Mouse (Mus musculus) forelimb bud, embryonic 11.5 days (tissue): ENCODE data around the gene Rara.

Source experiments
- DNase-seq: peaks from one replicate; pipeline ENCODE4 v3.0.0-alpha.2; 2012; ENCODE audit warnings: low read depth, low spot score

Rara gene

DNA sequence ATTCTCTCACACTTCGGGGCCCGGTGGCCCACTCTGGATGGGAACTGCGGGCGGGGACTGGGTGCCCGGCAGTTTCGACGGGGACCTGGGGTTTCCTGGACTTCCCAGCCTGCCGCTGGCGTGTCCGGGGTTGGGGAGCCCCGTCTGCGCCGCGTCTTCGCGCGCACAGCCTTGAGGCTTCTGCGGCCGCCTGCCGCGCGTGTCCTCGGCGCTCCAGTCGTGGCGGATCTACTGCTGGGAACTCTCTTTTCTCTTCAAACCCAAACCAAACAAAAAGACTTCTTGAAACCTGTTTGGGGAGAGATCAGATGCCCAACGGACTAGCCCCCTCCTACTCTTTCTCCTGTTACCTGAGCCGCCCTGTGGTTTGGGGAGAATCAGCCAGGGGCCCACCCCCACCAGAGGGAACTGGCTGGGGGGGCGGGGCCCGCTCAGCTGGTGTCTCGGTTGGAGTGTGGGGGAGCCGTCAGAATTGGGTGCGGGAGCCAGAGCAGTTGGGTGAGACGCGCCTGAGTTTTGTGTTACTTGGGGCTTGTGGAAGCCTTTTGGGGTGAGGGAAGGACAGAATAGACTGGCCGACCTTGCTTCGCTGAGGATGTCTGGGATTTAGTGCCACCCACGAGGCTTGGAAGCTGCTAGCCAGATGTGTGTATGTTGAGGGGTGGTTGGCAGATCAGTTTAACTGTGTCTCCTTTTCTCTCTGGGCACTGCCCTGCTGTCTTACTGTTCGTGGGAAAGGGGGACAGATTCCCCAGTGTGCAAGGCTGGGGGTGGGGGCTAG lies 10.5 kb downstream of the Rara start:
- no peak for DNase-seq

DNA sequence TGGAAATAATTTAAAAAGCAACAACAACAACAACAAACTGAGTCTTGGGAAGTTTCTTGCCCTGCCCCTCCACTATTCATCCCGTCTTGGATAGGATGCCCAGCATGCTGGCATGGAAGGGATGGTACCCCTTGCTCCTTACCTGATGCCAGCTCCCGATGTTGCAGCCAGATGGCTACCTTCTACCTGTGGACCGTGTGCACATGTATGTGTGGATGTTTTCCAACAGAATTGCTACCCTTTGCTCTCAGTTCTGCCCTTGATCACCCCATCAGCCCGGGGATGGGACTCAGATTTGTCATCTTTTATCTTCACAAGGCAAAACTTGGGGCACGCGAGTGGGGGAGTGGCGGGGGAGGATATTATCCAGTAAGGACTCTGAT lies 11.1 kb downstream of the Rara start:
- no peak for DNase-seq

DNA sequence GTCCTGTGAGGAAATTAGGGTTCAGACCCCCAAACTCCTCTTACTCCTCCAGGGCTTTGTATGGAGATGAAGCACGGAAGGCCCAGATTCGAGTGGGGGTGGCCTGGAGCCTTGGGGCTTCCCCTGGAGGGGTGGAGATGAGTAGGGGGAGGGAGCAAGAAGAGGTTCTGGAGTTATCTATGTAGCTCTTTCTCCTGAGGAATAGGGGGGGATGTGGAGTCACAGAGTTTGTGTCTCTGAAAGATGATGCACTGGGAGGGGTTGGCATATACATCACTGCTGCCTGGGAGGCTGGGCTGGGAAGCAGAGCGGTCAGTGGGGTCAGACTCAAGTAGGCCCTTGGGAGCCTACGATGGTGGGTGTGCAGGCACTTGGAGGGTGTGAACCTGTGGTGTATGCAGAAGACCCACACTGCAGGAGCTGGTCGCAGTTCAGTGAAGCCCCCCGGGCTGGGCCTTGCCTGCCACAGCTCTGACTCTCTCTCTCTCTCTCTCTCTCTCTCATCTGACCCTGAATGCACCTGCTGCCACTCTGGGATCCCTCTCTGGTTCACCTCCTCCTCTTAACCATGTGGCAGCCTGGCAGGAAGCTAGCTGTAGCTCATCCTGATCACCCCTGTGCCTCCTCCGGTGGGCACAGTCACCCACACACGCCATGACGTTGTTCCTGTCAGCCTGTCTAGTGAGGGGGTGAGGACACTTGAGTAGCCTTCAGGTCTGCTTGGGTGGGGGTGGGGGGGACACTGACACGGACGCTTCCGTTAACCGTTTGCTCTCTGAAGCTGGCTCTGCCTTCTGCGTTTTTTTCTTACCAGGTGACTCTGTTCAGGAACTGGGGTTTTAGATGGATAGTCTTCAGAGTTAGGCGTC lies 11.7 kb downstream of the Rara start:
- DNase-seq, result no peak

DNA sequence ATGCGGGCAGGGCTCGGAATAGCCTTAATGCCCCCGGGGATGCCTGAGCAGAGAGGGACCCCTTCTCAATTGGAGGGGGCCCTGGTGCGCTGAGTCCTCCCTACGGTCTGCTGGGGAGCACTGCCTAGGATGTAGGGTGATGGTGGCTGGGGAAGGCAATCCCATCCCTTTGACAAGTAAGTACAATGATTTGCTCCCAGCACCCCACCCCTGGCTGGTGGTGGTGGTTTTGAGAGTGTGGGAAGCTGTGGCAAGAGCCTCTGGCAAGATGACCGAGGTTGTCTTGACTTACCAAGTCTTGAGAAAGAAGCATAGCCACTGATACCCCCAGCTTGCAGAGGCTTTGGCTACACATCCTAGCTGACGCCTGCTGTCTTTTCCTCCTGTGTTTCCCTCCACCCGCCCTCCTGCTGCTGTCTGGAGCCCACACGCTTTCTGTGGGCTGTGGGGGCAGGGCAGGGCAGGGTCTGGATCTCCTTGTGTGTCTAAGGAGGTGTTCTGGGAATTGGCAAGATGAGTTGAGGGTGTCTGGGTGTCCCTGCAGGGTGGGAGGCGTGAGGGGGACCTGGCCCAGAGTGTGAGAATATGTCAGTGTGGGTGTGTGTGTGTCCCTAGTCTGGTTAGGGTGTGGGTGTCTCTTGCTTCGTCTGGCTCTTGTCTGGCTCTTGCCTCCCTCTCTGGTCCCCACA lies 12.5 kb downstream of the Rara start:
- no peak for DNase-seq

DNA sequence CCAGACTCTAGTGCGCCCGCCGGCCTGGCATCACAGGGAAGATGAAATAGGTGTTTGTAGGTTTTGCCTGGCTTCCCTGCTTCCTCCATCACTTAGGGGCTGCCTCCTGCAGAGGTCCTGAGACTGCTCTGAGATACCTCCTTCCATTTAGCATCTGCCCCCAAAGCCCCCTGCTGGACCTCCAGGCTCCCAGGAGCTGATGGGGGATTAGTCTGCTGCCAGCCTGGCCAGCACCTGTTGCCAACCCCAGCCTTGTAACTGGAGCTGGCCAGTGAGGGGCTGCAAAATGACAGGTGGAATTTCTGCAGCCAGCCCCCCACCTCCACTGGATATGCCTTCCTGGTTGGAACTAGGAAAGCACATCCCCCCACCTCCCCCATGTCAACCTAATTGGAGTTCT lies 13.2 kb downstream of the Rara start:
- no peak for DNase-seq

DNA sequence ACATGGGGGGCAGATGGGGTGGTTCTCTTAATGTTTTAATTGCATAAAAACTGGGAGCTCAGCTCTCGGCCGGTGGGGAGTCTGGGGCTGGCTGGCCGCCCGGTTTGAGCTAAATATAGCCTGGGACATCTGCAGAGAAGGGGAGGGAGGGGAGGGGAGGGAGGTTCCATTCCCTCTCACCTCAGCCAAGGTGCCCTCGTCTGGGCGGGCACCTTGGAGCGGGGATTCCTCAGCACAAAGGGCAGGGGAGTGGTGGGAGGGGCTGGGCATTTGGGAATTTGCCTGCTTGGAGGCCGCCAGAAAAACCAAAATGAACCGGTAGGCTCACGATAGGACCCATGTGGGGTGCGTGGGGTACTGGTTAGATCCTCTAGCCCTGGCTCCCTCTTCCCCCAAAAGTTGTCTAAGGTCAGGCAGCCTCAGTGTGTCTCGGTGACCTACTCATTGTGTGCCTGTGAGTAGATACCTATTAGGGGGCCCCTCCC lies 13.8 kb downstream of the Rara start:
- no peak for DNase-seq

DNA sequence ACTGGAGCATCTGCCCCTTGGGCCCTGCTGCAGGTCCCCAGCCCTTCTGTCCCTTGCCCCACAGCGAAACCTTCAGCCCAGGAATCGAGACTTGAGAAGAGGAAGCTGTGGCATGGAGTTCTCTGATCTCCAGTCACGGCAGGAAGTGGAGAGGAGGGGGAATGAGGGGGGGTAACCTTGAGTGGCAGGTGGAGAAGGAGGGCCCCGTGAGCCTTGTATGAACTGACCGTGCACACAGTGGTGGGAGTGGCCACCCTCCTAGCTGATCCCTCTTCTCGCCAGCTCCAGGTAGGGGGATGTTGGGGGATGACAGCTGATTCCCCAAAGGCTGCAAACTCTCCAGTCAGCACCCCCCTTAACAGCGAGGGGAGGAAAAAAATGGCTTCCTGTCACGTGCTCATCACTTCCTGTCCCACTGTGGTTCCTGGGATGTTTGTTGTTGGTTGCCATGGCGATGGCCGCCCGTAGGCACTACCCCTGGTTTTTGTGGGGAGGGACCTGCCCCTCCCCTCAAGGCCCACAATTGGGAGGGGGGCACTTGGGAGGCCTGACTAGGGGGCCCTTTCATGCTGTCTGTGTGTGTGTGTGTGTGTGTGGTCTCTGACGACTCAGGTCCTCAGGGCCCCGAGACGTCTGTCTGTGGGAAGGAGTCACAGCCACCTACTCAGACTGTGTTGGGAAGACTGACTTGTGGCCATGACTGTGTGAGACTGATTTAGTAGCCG lies 14.4 kb downstream of the Rara start:
- DNase-seq, result peak; percentile 89

DNA sequence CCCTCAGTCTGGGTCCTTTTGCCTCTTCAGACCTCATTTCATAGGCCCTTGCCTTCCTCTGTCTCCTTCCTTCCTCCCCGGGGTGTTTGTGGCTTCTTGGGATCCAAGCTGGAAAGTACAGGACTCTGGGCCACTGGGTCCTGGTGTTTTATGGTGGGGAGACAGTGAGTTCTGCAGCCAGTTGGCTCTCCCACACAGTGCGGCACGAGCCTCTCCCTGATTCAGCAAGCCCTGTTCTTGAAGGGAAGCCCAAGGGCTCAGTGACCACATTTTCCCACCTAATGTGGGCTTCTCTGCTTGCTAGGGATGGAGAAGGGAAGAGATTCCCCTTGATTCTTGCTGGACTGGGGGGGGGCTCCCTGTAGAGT lies 14.9 kb downstream of the Rara start:
- DNase-seq, result no peak

DNA sequence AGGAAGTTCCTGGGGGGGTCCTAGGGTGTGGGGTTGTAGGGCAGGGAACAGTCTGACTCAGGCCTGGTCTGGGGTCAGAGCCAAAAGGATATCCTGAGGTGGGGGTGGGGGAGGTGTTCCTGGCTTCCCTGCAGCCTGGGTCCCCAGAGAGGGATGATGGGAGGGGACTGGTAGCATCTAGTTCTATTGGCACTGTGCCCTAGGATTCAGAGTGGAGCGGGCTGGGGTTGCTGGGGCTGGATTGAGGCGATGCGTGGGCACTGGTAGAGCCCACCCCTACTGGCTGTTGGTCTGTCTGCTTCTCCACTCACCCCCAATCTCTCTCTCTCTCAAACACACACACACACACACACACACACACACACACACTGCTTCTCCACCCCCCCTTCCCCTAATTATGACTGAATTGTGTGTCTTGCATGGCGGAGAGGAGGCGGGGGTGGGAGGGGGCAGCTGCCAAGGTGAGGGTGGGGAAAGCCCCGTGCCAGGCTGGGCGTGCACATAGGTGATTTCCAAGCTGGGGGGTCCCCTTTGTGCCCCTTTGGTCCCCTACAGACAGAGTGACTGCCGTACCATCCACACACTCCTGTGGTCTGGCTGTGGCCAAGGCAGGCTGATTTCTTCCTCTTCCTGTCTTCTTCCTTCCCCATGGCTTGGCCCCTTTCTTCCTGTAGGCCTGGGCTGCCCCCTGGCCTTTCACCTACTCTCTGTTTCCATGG lies 15.5 kb downstream of the Rara start:
- no peak for DNase-seq

DNA sequence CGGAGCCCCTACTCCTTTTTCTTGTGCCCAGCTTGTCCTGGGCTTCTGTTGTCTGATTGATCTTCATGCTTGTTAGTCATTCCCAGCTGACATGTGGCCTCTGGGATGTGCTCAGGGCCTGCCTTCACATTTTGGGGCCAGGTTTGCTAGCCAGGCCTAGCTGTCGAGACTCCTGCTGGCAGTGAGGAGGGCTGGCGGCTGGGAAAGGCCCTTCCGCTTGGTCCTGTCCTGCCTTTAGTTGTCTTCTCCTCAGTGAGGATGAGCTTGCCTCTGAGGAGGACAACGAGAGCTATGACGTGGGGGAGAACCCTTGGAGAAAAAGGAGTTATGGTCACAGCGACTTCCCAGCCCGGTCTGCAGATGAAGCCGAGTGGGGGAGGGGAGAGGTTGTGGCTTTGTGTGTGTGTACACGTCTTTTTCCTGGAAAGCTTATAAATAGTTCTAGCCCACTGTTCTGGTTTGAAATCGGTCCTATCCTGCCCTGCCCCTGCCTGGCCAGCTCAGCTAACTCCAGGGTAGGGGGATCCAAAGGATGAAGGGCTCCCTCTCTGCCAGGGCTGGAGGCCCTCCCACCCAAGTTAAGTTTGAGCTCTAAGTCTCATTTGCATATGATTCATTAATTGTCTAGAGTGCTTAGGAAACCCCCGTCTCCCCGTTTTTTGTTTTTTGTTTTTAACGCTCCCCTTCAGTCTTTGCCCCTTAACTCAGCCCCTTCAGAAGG lies 16.3 kb downstream of the Rara start:
- no peak for DNase-seq

DNA sequence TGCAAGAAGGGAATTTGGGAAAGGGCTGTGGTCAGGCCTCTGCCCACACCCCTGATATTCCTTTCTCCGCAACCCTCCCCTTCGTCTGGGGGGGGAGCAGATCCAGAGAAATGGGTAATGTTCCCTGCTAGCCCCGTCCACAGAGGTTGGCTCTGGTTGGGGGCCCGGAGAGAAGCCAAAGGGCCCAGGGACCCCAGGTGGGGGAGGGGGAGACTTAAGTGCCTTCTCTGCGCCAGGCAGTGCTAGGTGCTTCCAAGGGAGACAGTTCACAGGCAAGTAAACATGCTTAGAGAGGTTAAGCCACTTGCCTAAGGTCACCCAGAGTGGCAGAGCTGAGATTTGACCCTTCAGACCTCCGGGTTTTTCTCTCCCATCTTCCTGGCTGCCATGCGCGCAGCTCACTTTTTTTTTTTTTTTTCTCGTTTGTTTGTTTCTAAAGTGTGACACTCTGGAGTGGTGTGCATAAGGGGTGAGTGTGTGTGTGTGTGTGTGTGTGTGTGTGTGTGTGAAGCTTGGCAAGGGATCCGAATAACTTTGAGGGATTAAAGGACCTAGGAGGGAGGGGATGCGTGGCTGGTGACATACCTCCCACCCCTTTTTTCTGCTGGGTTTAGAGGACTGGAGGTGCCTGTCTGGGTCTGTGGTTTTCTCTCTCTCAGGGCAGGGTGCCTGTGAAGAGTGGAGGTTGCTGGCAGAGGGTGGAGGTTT lies 17.4 kb downstream of the Rara start:
- DNase-seq, result no peak

DNA sequence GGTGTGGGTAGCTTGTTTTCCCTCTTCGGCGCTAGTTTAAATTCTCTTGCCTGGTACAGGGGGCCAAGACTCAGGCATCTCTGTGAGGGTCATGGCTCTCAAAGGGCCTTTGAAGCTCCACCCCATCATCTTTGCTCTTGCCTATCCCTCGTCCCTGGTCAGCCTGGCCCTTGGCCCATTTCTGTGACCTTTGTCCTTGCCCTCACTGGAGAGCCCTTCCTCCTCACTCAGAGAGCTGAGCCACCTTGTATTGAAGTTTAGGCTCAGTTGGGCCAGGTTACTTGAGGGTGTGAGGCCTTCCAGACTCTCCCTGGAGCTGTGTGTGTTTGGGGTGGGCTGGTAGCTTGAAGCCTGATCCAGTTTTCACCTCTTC lies 18.0 kb downstream of the Rara start:
- DNase-seq, result no peak

DNA sequence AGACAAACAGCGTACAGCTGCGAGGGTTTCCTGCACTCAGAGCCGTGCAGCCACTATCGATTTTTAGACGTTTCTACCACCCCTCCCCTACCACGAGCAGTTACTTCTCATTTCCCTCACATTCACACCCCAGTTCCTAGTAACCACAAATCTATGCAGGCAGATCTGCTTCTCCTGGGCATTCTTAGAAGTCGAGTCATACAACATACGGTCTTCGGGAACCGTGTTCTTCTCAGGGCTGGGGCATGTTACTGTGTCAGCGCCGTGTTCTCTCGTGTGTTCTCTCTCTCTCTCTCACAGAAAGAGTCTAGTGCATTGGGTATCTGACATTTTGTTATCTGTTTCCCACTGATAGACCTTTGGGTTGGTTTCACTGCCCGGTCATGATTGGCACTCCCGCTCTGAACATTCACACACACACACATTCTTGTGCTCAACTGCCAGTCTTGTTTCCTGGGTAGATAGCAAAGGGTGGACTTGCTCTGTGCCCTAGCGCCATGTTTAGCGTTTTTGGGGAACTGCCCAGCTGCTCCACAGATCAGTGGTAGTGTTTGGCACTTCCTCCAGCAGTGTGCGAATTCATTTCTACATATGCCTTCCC lies 20.5 kb downstream of the Rara start:
- DNase-seq, result no peak

DNA sequence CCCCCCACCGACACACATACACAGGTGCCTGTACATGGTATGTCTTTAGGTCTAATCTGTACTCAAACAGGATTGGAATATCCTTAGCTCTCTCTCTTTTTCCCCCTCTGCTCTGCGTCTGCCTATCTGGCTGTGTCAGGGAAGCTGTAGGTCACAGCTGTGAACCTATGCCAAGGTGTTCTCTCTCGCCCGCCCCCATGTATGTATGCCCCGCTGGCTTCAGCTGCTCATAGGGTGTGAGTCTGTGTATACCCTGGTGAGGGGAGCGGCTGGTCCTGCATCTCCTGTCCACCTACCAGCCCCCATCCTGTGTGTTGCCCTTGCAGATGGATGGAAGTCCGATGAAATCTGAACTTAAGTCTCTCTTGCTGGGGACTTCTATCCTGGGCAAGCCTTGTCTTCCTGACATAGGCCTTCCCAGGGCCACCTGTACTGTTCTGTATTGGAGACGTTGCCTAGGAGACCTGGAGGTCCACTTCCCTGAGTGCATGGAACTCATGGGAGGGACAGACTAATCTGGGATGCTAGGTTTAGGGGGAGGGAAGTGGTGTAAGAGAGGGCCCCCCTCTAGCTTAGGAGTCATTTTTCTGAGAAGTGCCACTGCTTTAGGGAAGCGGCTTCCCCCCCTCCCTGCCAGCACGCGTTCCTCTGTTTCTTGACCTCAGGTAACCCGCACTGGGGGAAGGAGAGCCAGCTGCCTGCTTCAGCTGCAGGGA lies 21.8 kb downstream of the Rara start:
- no peak for DNase-seq

DNA sequence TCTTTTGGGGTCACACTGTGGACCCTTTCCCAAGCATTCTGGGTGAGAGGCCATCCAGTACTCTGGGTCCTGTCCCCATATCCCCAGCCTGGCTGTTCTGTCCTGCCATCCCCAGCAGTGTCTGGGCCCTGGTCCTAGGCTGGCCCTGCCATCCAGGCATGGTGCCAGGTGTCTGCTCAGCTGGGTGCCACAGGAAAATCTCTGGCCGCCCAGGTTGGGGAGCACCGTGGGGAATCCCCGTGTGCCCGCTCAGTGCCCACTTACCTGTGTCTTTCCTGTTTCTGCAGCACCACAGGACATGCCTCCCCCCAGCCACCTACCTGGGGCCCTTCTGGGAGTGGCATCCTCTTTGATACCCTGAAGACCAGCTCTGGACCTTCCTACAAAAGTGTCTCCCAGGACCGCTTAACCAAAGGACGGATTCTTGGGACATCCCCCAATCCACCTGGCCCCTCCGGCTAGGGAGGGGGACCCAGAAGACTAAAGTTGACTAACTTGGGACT lies 22.4 kb downstream of the Rara start:
- no peak for DNase-seq

DNA sequence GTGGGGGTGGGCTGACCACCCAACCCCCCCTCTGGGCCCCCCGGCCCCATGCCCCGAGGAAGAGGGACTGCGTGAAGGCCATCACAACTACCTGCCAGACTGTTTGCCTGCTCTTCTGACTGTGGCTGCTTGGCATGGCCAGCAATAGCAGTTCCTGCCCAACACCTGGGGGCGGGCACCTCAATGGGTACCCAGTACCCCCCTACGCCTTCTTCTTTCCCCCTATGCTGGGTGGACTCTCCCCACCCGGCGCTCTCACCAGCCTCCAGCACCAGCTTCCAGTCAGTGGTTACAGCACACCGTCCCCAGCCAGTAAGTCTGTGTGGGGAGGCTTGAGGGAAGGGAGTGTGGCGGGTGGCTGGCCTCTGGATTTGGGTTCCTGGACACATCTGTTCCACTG lies 22.9 kb downstream of the Rara start:
- no peak for DNase-seq

DNA sequence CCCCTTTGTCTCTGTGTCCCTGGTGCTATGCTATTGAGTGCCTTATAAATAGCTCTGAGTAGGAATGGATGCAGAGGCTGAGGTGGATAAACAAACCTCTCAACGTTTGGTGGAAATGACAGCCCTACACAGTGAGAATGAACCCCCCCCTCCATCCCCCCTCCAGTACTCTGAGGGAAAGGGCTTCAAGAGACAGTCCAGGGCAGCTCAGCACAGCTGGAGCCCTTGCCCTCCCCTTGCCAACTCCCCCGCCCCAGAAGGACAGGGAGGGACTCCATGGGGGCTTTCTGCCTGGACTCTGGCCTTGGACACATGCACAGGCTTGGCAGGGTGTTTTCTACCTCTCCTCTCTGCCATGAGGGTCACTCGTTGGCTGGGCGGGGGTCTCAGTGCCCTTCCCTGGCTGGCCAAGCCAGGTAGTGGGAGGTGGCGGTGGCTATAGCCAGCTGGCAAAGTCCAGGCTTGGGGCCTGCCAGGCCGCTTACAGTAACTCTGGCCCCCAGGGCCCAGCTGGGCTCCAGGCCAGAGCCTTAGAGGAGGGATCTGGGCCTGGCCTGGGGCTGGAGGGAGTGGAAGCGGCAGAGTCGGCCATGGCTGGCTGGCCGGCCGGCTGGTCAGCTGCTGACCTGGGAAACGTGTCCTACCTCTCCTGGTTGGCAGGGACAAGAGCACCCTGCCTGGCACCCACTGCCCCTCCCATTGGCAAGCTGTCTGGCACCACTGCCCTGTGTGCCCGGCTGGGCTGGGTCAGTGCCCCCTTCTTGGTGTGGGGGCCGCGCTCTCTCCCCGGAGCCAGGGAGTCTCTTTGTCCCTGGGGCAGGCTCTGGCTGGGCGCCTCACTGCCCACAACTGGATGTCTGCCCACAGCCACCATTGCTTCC lies 23.6 kb downstream of the Rara start:
- DNase-seq, result no peak

DNA sequence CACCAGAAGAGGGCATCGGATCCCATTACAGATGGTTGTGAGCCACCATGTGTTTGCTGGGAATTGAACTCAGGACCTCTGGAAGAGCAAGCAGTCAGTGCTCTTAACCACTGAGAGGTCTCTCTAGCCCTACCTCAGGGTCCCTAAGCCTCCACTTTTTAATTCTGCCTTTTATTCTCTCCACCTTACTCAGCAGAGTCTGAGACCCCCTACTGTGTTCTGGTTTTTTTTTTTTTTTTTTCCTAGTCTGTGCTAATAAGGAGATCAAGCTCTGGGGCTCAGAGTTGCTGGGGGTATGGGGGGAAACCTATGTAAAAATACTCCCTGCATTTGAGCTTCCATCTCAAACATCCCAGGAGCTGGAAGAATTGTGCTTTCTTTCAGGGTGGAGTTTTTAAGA lies 24.5 kb downstream of the Rara start:
- DNase-seq, result no peak
